In genomic region chr6:90519375-90519774, GRCm38 (mm10) we compare ENCODE assay signal across 23 mouse cellular contexts. TPM values are rescaled to one million over a fixed set of nuclear protein-coding genes. Genes with fewer than 3 reads are reported as not detected.
A peak's percentile ranks its signal among the peaks of the same experiment; 100 is the strongest.
DNase-seq lines count a peak whose midpoint lies in the region; ATAC-seq and TF ChIP-seq lines count a peak whose summit lies in the region.
"Had no signal": no experiment of that assay in that cellular context is flagged by ENCODE, and none has a peak within 500 bp of the region (broad histone marks: within the 10 kb centered on the region; RNA-seq: fewer than 3 reads in every experiment).

No protein-coding gene starts in this region.

- H3K36me3 ChIP-seq in heart, adult 2 months (ENCODE audit: control insufficient read depth, insufficient read depth, low read length), result no peaks in the 10 kb centered on the region
- H3K36me3 ChIP-seq in neural tube, embryonic 14.5 days (ENCODE audit: control insufficient read depth, insufficient read depth, low read length), result no peaks in the 10 kb centered on the region
- H3K36me3 ChIP-seq: embryonic facial prominence, embryonic 10.5 days; embryonic facial prominence, embryonic 12.5 days; forebrain, embryonic 10.5 days; forebrain, embryonic 12.5 days; G1E had no signal

- no peak for TF ChIP-seq CTCF in gastrocnemius, adult 2 months (IDR thresholded peaks at IDR 0.05)
- no peak for TF ChIP-seq CTCF in heart, adult 2 months (IDR thresholded peaks at IDR 0.05)

- 53% methylated on average over 5 of the region's 5 CpGs for WGBS in heart, adult 2 months
- 46% methylated on average over 5 of the region's 5 CpGs for WGBS in neural tube, embryonic 14.5 days

- no peak for TF ChIP-seq EP300 in heart, adult 2 months (IDR thresholded peaks at IDR 0.05; ENCODE audit: insufficient read depth, low read depth, low read length)

- DNase-seq in gastrocnemius, adult 2 months, result no peak
- DNase-seq in gastrocnemius, postnatal 10 days, result no peak
- DNase-seq in heart, adult 2 months, result no peak
- no peak for DNase-seq in heart, postnatal 10 days
- DNase-seq in left cerebral cortex, postnatal 4 days, result no peak
- DNase-seq: B cell, adult 2 months; cerebellum, adult 11-12 months; cerebellum, adult 2 months; cerebellum, adult 9-10 months; cerebellum, postnatal 10 days; cerebellum, postnatal 25 days had no signal

- H3K9ac ChIP-seq in heart, adult 2 months (ENCODE audit: low read depth, low read length), result no peak overlapping the region
- H3K9ac ChIP-seq in neural tube, embryonic 14.5 days (replicated peaks; ENCODE audit: low read depth, low read length), result no peak overlapping the region
- H3K9ac ChIP-seq: embryonic facial prominence, embryonic 12.5 days; forebrain, embryonic 12.5 days had no signal

- intact Hi-C loops in gastrocnemius, adult 2 months (cut with DNase I), result no loop called here
- intact Hi-C loops in heart, adult 2 months (cut with DNase I), result no loop called here
- intact Hi-C loops in heart, postnatal 10 days (cut with DNase I), result loop anchor here (10.0 kb wide), 1 partner anchor 845 kb away; no protein-coding TSS in a partner anchor
- intact Hi-C loops in left cerebral cortex, postnatal 4 days (cut with DNase I), result no loop called here

- no peak overlapping the region for H3K4me3 ChIP-seq in gastrocnemius, adult 2 months
- no peak overlapping the region for H3K4me3 ChIP-seq in heart, adult 2 months
- H3K4me3 ChIP-seq in neural tube, embryonic 14.5 days (ENCODE audit: low read depth, low read length), result no peak overlapping the region
- H3K4me3 ChIP-seq: embryonic facial prominence, embryonic 10.5 days; embryonic facial prominence, embryonic 12.5 days; forebrain, embryonic 10.5 days; forebrain, embryonic 12.5 days had no signal

- H3K79me2 ChIP-seq in heart, adult 2 months (replicated peaks; ENCODE audit: control insufficient read depth, insufficient read depth, low read length), result no peaks in the 10 kb centered on the region

- H3K27ac ChIP-seq in gastrocnemius, adult 2 months, result peak overlapping the region; percentile 24; the same call in 1 of the 2 replicates
- H3K27ac ChIP-seq in heart, adult 2 months, result peak overlapping the region; percentile 23; the same call in 1 of the 2 replicates
- no peak overlapping the region for H3K27ac ChIP-seq in neural tube, embryonic 14.5 days (ENCODE audit: low read depth, low read length)
- H3K27ac ChIP-seq: embryonic facial prominence, embryonic 10.5 days; embryonic facial prominence, embryonic 12.5 days; forebrain, embryonic 10.5 days; forebrain, embryonic 12.5 days had no signal

- H3K27me3 ChIP-seq in heart, adult 2 months (ENCODE audit: control insufficient read depth, insufficient read depth, low read length), result no peaks in the 10 kb centered on the region
- no peaks in the 10 kb centered on the region for H3K27me3 ChIP-seq in neural tube, embryonic 14.5 days (ENCODE audit: control insufficient read depth, insufficient read depth, low read length)
- H3K27me3 ChIP-seq: forebrain, embryonic 12.5 days had no signal

- TF ChIP-seq POLR2A in heart, adult 2 months (IDR thresholded peaks at IDR 0.05; ENCODE audit: insufficient read depth, low read depth, low read length), result no peak

- no peaks in the 10 kb centered on the region for H3K9me3 ChIP-seq in neural tube, embryonic 14.5 days (ENCODE audit: control insufficient read depth, low read length)
- H3K9me3 ChIP-seq: embryonic facial prominence, embryonic 12.5 days; forebrain, embryonic 10.5 days; forebrain, embryonic 12.5 days; G1E had no signal

- H3K4me2 ChIP-seq in neural tube, embryonic 14.5 days (ENCODE audit: low read depth, low read length), result no peak overlapping the region
- H3K4me2 ChIP-seq: embryonic facial prominence, embryonic 12.5 days; forebrain, embryonic 12.5 days had no signal

- no peaks in the 10 kb centered on the region for H3K4me1 ChIP-seq in heart, adult 2 months (ENCODE audit: control insufficient read depth, insufficient read depth, low read length)
- H3K4me1 ChIP-seq in neural tube, embryonic 14.5 days (ENCODE audit: control insufficient read depth, insufficient read depth, low read length), result no peaks in the 10 kb centered on the region
- H3K4me1 ChIP-seq: embryonic facial prominence, embryonic 10.5 days; embryonic facial prominence, embryonic 12.5 days had no signal

- peak; percentile 62; the same call in 1 of the 2 replicates for ATAC-seq in neural tube, embryonic 14.5 days (ENCODE audit: low read depth)
- ATAC-seq: activated CD4-positive, CD25-positive, alpha-beta regulatory T cell, adult 4 months; CD4-positive, CD25-positive, alpha-beta regulatory T cell, adult 4 months; forebrain, embryonic 14.5 days; forebrain, embryonic 16.5 days; Patski had no signal

RNA-seq across cellular contexts. Expression of gene Aldh1l1, which starts 33.1 kb away (rescaled TPM):
- 1 to 10 TPM; 3.6 to 5.3 TPM for total RNA-seq in gastrocnemius, adult 2 months (2021)
- total RNA-seq in gastrocnemius, postnatal 10 days (2021), result 1 to 10 TPM; 3.3 to 3.7 TPM
- total RNA-seq in heart, adult 2 months (2021), result 1 to 10 TPM; 2.5 to 3.7 TPM
- polyA plus RNA-seq in heart, adult 2 months (2012; rRNA removed), result 3.2 and 7.5 TPM in 2 replicates
- 1 to 10 TPM; 1.0 to 2.2 TPM for total RNA-seq in heart, postnatal 10 days (2021)
- 53.3 and 53.5 TPM in 2 replicates for polyA plus RNA-seq in neural tube, embryonic 14.5 days (2014; fragmentation: Nextera tagmentation; extraction: Ambion mirVana)
- total RNA-seq in left cerebral cortex, postnatal 4 days (2021), result 10 to 100 TPM; 56.1 to 57.5 TPM
- polyA plus RNA-seq: G1E had no signal

RNA-seq across cellular contexts. Expression of gene Klf15, which starts 57.0 kb away (rescaled TPM):
- 10 to 100 TPM; 54.4 to 64.4 TPM for total RNA-seq in gastrocnemius, adult 2 months (2021)
- 10 to 100 TPM in 1 of 2 experiments, 1 to 10 TPM in 1; 8.6 to 17.2 TPM for total RNA-seq in gastrocnemius, postnatal 10 days (2021)
- total RNA-seq in heart, adult 2 months (2021), result 10 to 100 TPM; 64.7 to 67.4 TPM
- 54.7 and 60.2 TPM in 2 replicates for polyA plus RNA-seq in heart, adult 2 months (2012; rRNA removed)
- total RNA-seq in heart, postnatal 10 days (2021), result 10 to 100 TPM; 15.6 to 38.7 TPM
- polyA plus RNA-seq in neural tube, embryonic 14.5 days (2014; fragmentation: Nextera tagmentation; extraction: Ambion mirVana), result 16.1 and 16.6 TPM in 2 replicates
- total RNA-seq in left cerebral cortex, postnatal 4 days (2021), result 10 to 100 TPM; 11.7 to 12.3 TPM
- total RNA-seq: CH12.LX had no signal
- polyA plus RNA-seq: activated CD4-positive, CD25-positive, alpha-beta regulatory T cell, adult 4 months; CD4-positive, CD25-positive, alpha-beta regulatory T cell, adult 4 months; G1E had no signal

Comparison
In these comparisons a context has a peak if more than half of its experiments do, and no peak if none do; other contexts are left out.
1. RNA of gene Aldh1l1, which starts 33.1 kb away (total RNA-seq): 56.1 to 57.5 TPM in left cerebral cortex, postnatal 4 days; 3.6 to 5.3 TPM in gastrocnemius, adult 2 months, 3.3 to 3.7 TPM in gastrocnemius, postnatal 10 days, 2.5 to 3.7 TPM in heart, adult 2 months and 1.0 to 2.2 TPM in heart, postnatal 10 days; every median in the first group is over 4 times any median in the second.